Mouse (Mus musculus): ENCODE results near the gene Plekha7. TPM values are rescaled to one million over a fixed set of nuclear protein-coding genes. Genes with fewer than 3 reads are reported as not detected.

Gene Plekha7
- polyA plus RNA-seq, 1 experiment from 2014 or later = 7.3 TPM

DNA sequence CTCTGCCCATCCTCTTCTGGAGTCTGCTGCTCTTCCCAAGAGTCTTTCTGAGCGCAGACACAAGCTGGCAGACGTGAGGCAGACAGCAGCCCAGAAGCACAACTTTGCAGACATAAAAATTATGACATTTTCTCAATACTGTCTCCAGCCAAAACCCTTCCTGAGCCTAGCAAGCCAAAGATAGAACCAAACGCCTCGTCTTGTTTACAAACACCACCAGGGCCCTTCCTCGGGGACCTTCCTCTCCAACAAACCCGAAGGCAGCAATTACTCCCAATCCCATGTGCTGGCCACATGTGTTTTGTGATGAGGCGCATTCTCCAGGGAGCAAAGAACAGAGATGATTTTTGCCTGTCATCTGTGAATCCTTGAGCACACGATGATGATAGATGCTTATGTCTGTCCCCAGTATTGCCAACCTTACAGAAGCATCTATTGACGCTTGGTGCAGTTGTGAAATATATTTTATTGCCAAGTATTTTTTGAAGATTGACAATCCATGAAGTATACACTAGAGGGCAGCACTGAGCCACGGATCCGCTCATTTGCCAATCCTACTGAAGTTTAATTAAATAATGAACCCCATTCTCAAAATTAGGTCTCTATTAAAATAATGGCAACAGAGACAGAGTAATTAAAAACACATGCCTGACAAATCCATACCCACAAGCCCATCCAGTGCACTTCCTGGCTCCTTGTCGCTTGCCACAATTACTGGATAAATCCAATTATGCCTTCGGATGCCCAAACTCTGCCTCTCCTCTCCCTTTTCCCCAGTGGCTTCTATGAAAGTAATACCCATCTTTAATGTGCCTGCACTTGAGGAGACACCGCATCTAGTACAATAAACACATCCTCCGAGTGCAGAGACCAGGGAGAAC, 62.1 kb downstream of the Plekha7 start:
- no peak overlapping the region for H3K9ac ChIP-seq
- DNase-seq (ENCODE audit: low spot score) (peak; percentile 77), ATAC-seq (ENCODE audit: low FRiP score) (no peak)
- peak overlapping the region; percentile 31 for H3K4me2 ChIP-seq (replicated peaks)
- 21% methylated on average over 15 of the region's 15 CpGs for WGBS
- H3K4me1 ChIP-seq (replicated peaks; ENCODE audit: control insufficient read depth, insufficient read depth, low read length) = peaks cover 7% of the 10 kb centered on the region; the same call in 1 of the 2 replicates
- H3K27ac ChIP-seq = no peak overlapping the region
- no peak overlapping the region for H3K4me3 ChIP-seq (replicated peaks; ENCODE audit: low read length)
- no peaks in the 10 kb centered on the region for H3K9me3 ChIP-seq (ENCODE audit: control insufficient read depth, low read length)
- no peaks in the 10 kb centered on the region for H3K27me3 ChIP-seq (ENCODE audit: control insufficient read depth, insufficient read depth, low read length)
- no peaks in the 10 kb centered on the region for H3K36me3 ChIP-seq (replicated peaks; ENCODE audit: control insufficient read depth, insufficient read depth)

- H3K27ac ChIP-seq = no peak overlapping the region
- H3K36me3 ChIP-seq (replicated peaks; ENCODE audit: control insufficient read depth, insufficient read depth) = no peaks in the 10 kb centered on the region
- H3K9ac ChIP-seq = no peak overlapping the region
- no peaks in the 10 kb centered on the region for H3K27me3 ChIP-seq (ENCODE audit: control insufficient read depth, insufficient read depth, low read length)
- peaks cover 7% of the 10 kb centered on the region; the same call in 1 of the 2 replicates for H3K4me1 ChIP-seq (replicated peaks; ENCODE audit: control insufficient read depth, insufficient read depth, low read length)
- no peak for ATAC-seq (ENCODE audit: low FRiP score)
- H3K9me3 ChIP-seq (ENCODE audit: control insufficient read depth, low read length) = no peaks in the 10 kb centered on the region
- no peak overlapping the region for H3K4me3 ChIP-seq (replicated peaks; ENCODE audit: low read length)
- WGBS = 42% methylated on average over 7 of the region's 7 CpGs
- no peak overlapping the region for H3K4me2 ChIP-seq (replicated peaks)
- no peak for DNase-seq (ENCODE audit: low spot score)
Measured at GRCm38 (mm10) chr7:116244302-116245165, 63.6 kb downstream of the Plekha7 start.

- Histone ChIP-seq H3K4me2 (replicated peaks) (no peak overlapping the region), H3K27ac (no peak overlapping the region), H3K36me3 (replicated peaks; ENCODE audit: control insufficient read depth, insufficient read depth) (no peaks in the 10 kb centered on the region), H3K9ac (no peak overlapping the region), H3K4me3 (replicated peaks; ENCODE audit: low read length) (no peak overlapping the region), H3K4me1 (replicated peaks; ENCODE audit: control insufficient read depth, insufficient read depth, low read length) (peaks cover 10% of the 10 kb centered on the region), H3K9me3 (ENCODE audit: control insufficient read depth, low read length) (no peaks in the 10 kb centered on the region), H3K27me3 (ENCODE audit: control insufficient read depth, insufficient read depth, low read length) (no peaks in the 10 kb centered on the region)
- ATAC-seq (ENCODE audit: low FRiP score) = no peak
- DNase-seq (ENCODE audit: low spot score) = no peak
- 85% methylated on average over 3 of the region's 3 CpGs for WGBS
Measured at GRCm38 (mm10) chr7:116242810-116243209, 65.4 kb downstream of the Plekha7 start.

GRCm38 (mm10) chr7:116241601-116242000, 66.6 kb downstream of the Plekha7 start:
- ATAC-seq (ENCODE audit: low FRiP score) = no peak
- Histone ChIP-seq H3K27ac (no peak overlapping the region), H3K4me2 (replicated peaks) (no peak overlapping the region), H3K27me3 (ENCODE audit: control insufficient read depth, insufficient read depth, low read length) (no peaks in the 10 kb centered on the region), H3K9ac (no peak overlapping the region), H3K36me3 (replicated peaks; ENCODE audit: control insufficient read depth, insufficient read depth) (no peaks in the 10 kb centered on the region), H3K9me3 (ENCODE audit: control insufficient read depth, low read length) (no peaks in the 10 kb centered on the region), H3K4me1 (replicated peaks; ENCODE audit: control insufficient read depth, insufficient read depth, low read length) (peaks cover 17% of the 10 kb centered on the region), H3K4me3 (replicated peaks; ENCODE audit: low read length) (no peak overlapping the region)
- DNase-seq (ENCODE audit: low spot score) = no peak
- WGBS = 56% methylated on average over 7 of the region's 7 CpGs

DNA sequence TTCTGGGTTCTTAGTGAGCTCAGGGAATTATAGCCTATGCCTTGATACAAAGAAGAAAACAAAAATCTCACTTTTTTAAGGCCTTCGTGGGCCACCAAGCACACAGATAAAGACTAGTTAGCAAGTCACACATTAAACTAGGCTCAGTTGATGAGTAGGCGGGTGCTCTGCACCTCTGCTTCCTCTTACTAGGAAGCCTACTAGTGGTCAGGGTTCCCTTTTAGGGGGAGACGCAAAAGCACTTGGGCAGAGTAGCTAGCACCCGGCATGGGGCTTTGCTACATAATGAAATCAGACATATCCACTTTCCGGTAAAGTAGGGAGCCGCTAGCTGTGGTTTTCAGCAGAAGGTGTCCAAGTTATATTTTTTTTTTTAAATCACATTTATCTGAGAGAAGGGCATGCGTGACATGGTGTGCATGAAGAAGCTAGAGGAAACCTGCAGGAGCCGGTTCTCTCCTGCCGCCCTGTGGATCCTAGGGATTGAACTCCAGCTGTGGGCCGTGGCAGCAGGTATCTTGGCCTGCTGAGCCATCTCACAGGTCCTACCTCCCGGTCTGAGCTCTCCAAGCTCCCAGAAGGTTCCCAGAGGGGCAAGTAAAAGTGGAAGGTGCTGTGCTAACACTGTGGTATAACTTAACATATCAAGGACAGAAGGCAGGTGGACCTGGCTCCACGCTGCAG, 67.2 kb downstream of the Plekha7 start:
- Histone ChIP-seq H3K27ac (no peak overlapping the region), H3K4me1 (replicated peaks; ENCODE audit: control insufficient read depth, insufficient read depth, low read length) (peaks cover 21% of the 10 kb centered on the region), H3K4me2 (replicated peaks) (no peak overlapping the region), H3K36me3 (replicated peaks; ENCODE audit: control insufficient read depth, insufficient read depth) (no peaks in the 10 kb centered on the region), H3K27me3 (ENCODE audit: control insufficient read depth, insufficient read depth, low read length) (no peaks in the 10 kb centered on the region), H3K9ac (no peak overlapping the region), H3K4me3 (replicated peaks; ENCODE audit: low read length) (no peak overlapping the region), H3K9me3 (ENCODE audit: control insufficient read depth, low read length) (no peaks in the 10 kb centered on the region)
- ATAC-seq (ENCODE audit: low FRiP score) (no peak), DNase-seq (ENCODE audit: low spot score) (no peak)
- 72% methylated on average over 12 of the region's 12 CpGs for WGBS

GRCm38 (mm10) chr7:116240353-116240752, 67.8 kb downstream of the Plekha7 start:
- DNase-seq (ENCODE audit: low spot score) (no peak), ATAC-seq (ENCODE audit: low FRiP score) (no peak)
- H3K27ac ChIP-seq = no peak overlapping the region
- H3K9me3 ChIP-seq (ENCODE audit: control insufficient read depth, low read length) = no peaks in the 10 kb centered on the region
- H3K4me1 ChIP-seq (replicated peaks; ENCODE audit: control insufficient read depth, insufficient read depth, low read length) = peaks cover 23% of the 10 kb centered on the region
- H3K4me2 ChIP-seq (replicated peaks) = no peak overlapping the region
- 69% methylated on average over 4 of the region's 4 CpGs for WGBS
- no peak overlapping the region for H3K9ac ChIP-seq
- no peaks in the 10 kb centered on the region for H3K36me3 ChIP-seq (replicated peaks; ENCODE audit: control insufficient read depth, insufficient read depth)
- H3K4me3 ChIP-seq (replicated peaks; ENCODE audit: low read length) = no peak overlapping the region
- H3K27me3 ChIP-seq (ENCODE audit: control insufficient read depth, insufficient read depth, low read length) = no peaks in the 10 kb centered on the region

- Histone ChIP-seq H3K36me3 (replicated peaks; ENCODE audit: control insufficient read depth, insufficient read depth) (no peaks in the 10 kb centered on the region), H3K4me1 (replicated peaks; ENCODE audit: control insufficient read depth, insufficient read depth, low read length) (peaks cover 26% of the 10 kb centered on the region), H3K9ac (no peak overlapping the region), H3K9me3 (ENCODE audit: control insufficient read depth, low read length) (no peaks in the 10 kb centered on the region), H3K4me3 (replicated peaks; ENCODE audit: low read length) (no peak overlapping the region), H3K27ac (no peak overlapping the region), H3K4me2 (replicated peaks) (no peak overlapping the region), H3K27me3 (ENCODE audit: control insufficient read depth, insufficient read depth, low read length) (no peaks in the 10 kb centered on the region)
- 57% methylated on average over 4 of the region's 4 CpGs for WGBS
- DNase-seq (ENCODE audit: low spot score) = no peak
- no peak for ATAC-seq (ENCODE audit: low FRiP score)
Measured at GRCm38 (mm10) chr7:116238320-116238719, 69.9 kb downstream of the Plekha7 start.

DNA sequence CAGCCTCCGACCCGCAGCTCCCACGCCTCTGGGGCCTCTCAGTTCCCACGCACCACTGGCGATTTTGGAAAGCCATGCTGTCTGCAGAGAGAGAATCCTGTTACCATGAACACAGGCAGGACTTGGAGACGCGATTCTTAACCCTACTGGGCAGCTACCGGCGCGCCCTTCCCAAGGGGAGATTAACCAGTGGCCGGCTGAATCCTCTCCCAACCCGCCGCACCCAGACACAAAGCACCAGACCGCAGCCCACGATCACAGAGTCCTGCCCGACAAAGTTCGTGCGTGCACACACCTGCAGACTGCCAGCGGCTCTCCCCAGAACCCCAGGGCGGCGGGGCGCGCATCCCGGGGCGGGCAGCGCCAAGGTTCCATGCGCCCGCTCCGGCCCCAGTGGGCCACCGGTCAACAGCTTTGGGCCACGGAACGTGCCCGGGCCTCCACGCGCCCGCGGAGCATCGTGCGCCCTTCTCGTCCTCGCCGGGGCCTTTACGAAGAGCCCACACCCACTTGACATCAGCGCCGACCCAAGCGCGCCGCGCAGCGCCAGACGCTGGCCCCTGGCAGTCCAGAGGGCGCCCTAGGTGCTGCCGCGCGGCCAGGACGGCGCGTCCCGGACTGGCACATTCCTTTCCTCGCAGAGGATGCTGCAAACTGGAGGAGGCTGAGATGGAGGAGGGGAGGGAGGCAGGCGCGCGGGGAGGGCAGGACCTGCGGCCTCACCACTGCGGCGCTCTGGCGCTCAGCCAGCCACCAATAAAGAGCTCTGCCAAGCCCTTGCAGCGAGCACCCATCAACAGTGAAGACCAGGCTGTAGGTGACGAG, 70.8 kb downstream of the Plekha7 start:
- ATAC-seq (ENCODE audit: low FRiP score) (peak; percentile 46), DNase-seq (ENCODE audit: low spot score) (no peak)
- peaks cover 26% of the 10 kb centered on the region for H3K4me1 ChIP-seq (replicated peaks; ENCODE audit: control insufficient read depth, insufficient read depth, low read length)
- peak overlapping the region; percentile 97 for H3K4me2 ChIP-seq (replicated peaks)
- peak overlapping the region; percentile 52 for H3K4me3 ChIP-seq (replicated peaks; ENCODE audit: low read length)
- H3K9ac ChIP-seq = peak overlapping the region; percentile 60
- H3K27me3 ChIP-seq (ENCODE audit: control insufficient read depth, insufficient read depth, low read length) = no peaks in the 10 kb centered on the region
- under 1% methylated on average over 69 of the region's 69 CpGs for WGBS
- H3K36me3 ChIP-seq (replicated peaks; ENCODE audit: control insufficient read depth, insufficient read depth) = no peaks in the 10 kb centered on the region
- no peak overlapping the region; the same call in 1 of the 2 replicates for H3K27ac ChIP-seq
- no peaks in the 10 kb centered on the region for H3K9me3 ChIP-seq (ENCODE audit: control insufficient read depth, low read length)
